Mouse (Mus musculus) liver, adult 2 months (tissue): Measurements from ENCODE around the gene Engase. TPM values are rescaled to one million over a fixed set of nuclear protein-coding genes. Genes with fewer than 3 reads are reported as not detected.
A peak's percentile ranks its signal among the peaks of the same experiment; 100 is the strongest.

Experiments
- DNase-seq: peaks from one replicate; pipeline ENCODE4 v3.0.0-alpha.2; 2011; ENCODE audit warnings: low read depth, low spot score; ENCODE audit errors: extremely low read depth
- H3K27ac ChIP-seq: fragments of 200-500 bp; replicated peaks from 2 replicates; pipeline ENCODE4 v1.5.1; 2012; ENCODE audit warnings: low read depth, mild to moderate bottlenecking, control low read depth, inconsistent platforms, low read length; ENCODE audit not compliant: insufficient read depth
- H3K27me3 ChIP-seq: fragments of 200-500 bp; 2 replicates; pipeline ENCODE4 v1.6.1; 2012; ENCODE audit warnings: mild to moderate bottlenecking, moderate library complexity, low read length, inconsistent platforms; ENCODE audit not compliant: control insufficient read depth, insufficient read depth
- H3K36me3 ChIP-seq: fragments of 200-500 bp; 2 replicates; pipeline ENCODE4 v1.6.1; 2012; ENCODE audit warnings: low read length, inconsistent platforms; ENCODE audit not compliant: control insufficient read depth, insufficient read depth
- H3K4me1 ChIP-seq: fragments of 200-500 bp; 2 replicates; pipeline ENCODE4 v1.6.1; 2011; ENCODE audit warnings: low read length; ENCODE audit not compliant: control insufficient read depth, insufficient read depth
- H3K4me3 ChIP-seq: fragments of 200-500 bp; 2 replicates; pipeline ENCODE4 v1.5.1; 2011; ENCODE audit warnings: low read depth, mild to moderate bottlenecking, control low read depth, low read length, moderate library complexity; ENCODE audit not compliant: insufficient read depth
- H3K79me2 ChIP-seq: fragments of 200-500 bp; 2 replicates; pipeline ENCODE4 v1.6.1; 2012; ENCODE audit warnings: inconsistent platforms, mild to moderate bottlenecking, low read length, moderate library complexity; ENCODE audit not compliant: control insufficient read depth, insufficient read depth
- H3K9ac ChIP-seq: fragments of 200-500 bp; 2 replicates; pipeline ENCODE4 v1.6.1; 2012; ENCODE audit warnings: low read depth, mild to moderate bottlenecking, control low read depth, inconsistent platforms, low read length
- CTCF ChIP-seq: fragments of 200-500 bp; IDR thresholded peaks from 2 replicates; pipeline ENCODE4 v1.5.1; 2011; ENCODE audit warnings: low read depth, low read length, control low read depth
- POLR2A ChIP-seq: fragments of 200-500 bp; IDR thresholded peaks from 2 replicates; pipeline ENCODE4 v1.6.1; 2011; ENCODE audit warnings: low read length, control low read depth; ENCODE audit not compliant: insufficient read depth; ENCODE audit errors: extremely low read depth
- WGBS: fragments of 180-500 bp; shearing (Covaris S2); methylation state at CpG from one replicate; pipeline ENCODE4 v1.1.7; 2018; 5-methylcytosine and 5-hydroxymethylcytosine counted together
- polyA plus RNA-seq: library from polyadenylated mRNA; depleted of rRNA; stranded (reverse); fragments of >200 nt; gene quantifications from 2 replicates; pipeline ENCODE4 v1.2.3, GENCODE M21; 2012
- total RNA-seq: library from RNA; depleted of rRNA; stranded (reverse); fragments of >200 nt; gene quantifications from 2 replicates; pipeline ENCODE4 v1.2.3, GENCODE M21; 2014

Engase gene
- total and polyA plus RNA-seq, 2 experiments, result 3.0 to 8.3 TPM

DNA sequence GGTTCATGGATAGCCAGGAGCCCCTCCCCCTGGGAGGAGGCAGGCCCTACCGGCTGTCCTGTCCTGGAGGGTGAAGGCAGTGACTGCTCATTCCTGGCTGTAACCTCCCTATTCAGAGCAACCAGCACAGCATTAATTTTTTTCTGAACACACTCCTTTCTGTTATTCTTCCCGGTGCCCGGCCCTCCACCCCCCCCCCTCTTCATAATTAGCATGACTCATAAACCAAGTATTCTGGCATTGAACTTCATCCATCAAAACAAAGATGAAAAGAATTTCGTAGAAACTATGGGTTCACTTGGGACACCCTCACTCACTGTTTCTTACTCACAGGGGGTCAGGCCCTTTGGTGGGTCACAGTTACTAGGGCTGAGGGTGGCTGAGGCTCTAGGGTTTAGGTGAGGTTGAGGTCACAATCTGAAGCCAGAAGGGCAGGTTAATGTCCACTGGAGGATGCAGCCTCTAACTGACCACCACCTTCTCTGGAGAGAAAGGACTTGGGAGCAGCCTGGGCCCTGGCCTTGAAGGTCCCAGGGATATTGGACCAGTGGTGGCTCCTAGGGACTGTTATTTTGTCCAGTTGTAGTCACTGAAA is 46.2 kb upstream of the Engase start:
- 52% methylated on average over 4 of the region's 4 CpGs for WGBS
- Histone ChIP-seq H3K27me3 (no peaks in the 10 kb centered on the region), H3K9ac (peak overlapping the region; percentile 54), H3K4me3 (peak overlapping the region; percentile 23; the same call in 1 of the 2 replicates), H3K36me3 (no peaks in the 10 kb centered on the region), H3K79me2 (no peaks in the 10 kb centered on the region), H3K4me1 (peaks cover 2% of the 10 kb centered on the region; the same call in 1 of the 2 replicates), H3K27ac (peak overlapping the region; percentile 83)
- DNase-seq, result no peak
- TF ChIP-seq POLR2A (no peak), CTCF (no peak)

DNA sequence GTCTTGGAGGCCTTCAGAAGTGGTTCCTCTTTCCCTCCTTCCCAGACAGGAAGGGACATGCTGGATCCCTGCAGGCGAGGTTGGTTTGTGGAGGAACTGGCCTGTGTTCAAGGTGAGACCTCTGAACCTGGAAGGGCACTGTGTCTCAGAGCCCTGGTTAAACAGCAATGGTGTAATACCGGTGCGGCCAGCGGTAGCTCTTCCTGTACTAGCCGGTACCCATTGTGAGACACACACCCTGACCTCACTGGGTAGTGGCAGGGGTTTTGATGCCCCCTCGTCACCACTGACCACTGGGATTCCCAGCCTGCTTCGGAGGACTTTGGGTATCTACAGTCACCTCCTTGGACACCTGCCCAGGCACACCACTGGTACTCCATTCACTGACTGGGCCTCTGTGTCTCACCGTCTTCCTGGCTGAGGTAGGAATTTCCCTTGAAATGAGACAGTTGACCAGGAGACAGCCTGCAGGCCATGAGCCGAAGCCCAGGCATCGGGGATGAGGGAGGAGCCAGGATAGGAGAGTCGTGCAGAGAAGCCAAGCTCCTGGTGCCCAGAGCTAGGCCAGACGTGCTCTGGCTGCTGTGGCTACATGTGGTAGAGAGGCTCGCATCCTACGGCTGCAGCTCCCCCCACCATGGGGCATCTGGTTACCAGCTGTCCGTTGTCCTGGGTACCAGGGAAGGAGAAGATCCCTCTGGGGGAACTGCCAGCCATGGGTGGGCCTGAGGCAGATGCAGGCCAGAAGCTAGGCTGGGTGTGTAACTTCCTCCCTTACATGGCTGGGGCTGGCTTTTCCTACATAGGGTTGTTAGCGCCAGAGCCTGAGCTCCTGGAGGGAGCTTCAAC is 45.3 kb upstream of the Engase start:
- H3K27me3 ChIP-seq, result no peaks in the 10 kb centered on the region
- peak overlapping the region; percentile 57 for H3K27ac ChIP-seq
- no peaks in the 10 kb centered on the region for H3K79me2 ChIP-seq
- no peak for TF ChIP-seq POLR2A
- TF ChIP-seq CTCF, result no peak
- peaks cover 2% of the 10 kb centered on the region; the same call in 1 of the 2 replicates for H3K4me1 ChIP-seq
- no peak for DNase-seq
- peak overlapping the region; percentile 1; the same call in 1 of the 2 replicates for H3K9ac ChIP-seq
- H3K36me3 ChIP-seq, result no peaks in the 10 kb centered on the region
- peak overlapping the region; percentile 9; the same call in 1 of the 2 replicates for H3K4me3 ChIP-seq
- WGBS, result 77% methylated on average over 16 of the region's 16 CpGs

DNA sequence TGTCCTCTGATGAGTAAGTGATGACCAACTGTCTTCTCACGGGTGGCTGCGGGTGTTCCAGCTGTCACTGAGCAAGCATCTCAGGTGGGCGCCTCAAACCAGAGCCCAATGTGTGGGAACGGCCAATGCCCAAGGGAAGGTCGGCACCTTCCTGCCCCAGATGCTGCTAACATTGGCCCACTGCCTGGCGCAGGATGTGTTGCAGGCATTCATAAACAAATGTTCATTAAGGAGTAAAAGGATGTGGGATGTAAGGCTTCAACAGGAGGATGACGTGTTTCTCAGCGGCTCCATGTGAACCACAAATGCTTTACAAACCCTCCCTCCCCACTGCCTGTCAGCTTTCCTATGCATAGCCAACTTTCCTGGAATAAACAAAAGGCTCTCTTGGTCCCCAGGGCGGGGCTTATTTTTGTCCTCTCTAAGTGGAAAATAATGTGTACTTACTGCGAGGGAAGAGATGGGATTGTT is 43.2 kb upstream of the Engase start:
- peaks cover 8% of the 10 kb centered on the region for H3K4me1 ChIP-seq
- 58% methylated on average over 10 of the region's 10 CpGs for WGBS
- H3K36me3 ChIP-seq, result no peaks in the 10 kb centered on the region
- H3K27me3 ChIP-seq, result no peaks in the 10 kb centered on the region
- no peak overlapping the region for H3K9ac ChIP-seq
- DNase-seq, result no peak
- no peak for TF ChIP-seq POLR2A
- no peak for TF ChIP-seq CTCF
- no peak overlapping the region for H3K4me3 ChIP-seq
- no peaks in the 10 kb centered on the region for H3K79me2 ChIP-seq
- no peak overlapping the region for H3K27ac ChIP-seq

- H3K27me3 ChIP-seq, result no peaks in the 10 kb centered on the region
- 55% methylated on average over 13 of the region's 13 CpGs for WGBS
- no peaks in the 10 kb centered on the region for H3K79me2 ChIP-seq
- no peak for DNase-seq
- H3K9ac ChIP-seq, result no peak overlapping the region
- H3K4me3 ChIP-seq, result no peak overlapping the region
- TF ChIP-seq POLR2A, result no peak
- no peak for TF ChIP-seq CTCF
- H3K27ac ChIP-seq, result no peak overlapping the region
- H3K4me1 ChIP-seq, result peaks cover 13% of the 10 kb centered on the region
- no peaks in the 10 kb centered on the region for H3K36me3 ChIP-seq
Measured at GRCm38 (mm10) chr11:118434093-118434492, 42.5 kb upstream of the Engase start.

DNA sequence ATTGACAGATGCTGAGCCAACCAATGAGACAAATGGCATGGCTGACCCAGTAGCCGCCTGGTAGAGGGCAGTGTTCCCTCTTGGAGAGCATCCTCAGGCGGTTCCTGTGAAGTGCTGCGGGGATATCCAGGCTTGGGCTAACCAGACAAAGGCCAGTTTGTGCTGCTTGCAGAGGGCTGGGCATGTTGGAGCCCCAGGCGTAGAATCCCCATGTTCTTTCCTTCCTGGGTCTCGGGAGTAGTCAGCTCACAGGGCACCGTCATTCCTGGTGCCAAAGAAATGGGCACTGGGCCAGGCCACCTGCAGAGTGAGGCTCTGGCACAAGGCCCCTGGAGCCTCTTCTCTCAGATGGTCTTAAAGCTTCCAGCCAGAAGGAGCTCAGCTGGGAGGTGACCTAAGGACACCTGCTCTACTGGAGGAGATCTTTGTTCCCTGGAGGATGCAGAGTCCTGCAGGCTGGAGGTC is 40.1 kb upstream of the Engase start:
- 42% methylated on average over 6 of the region's 6 CpGs for WGBS
- Histone ChIP-seq H3K4me1 (peaks cover 21% of the 10 kb centered on the region), H3K79me2 (no peaks in the 10 kb centered on the region), H3K4me3 (no peak overlapping the region), H3K27ac (no peak overlapping the region), H3K27me3 (no peaks in the 10 kb centered on the region), H3K36me3 (no peaks in the 10 kb centered on the region), H3K9ac (no peak overlapping the region)
- TF ChIP-seq POLR2A (no peak), CTCF (peak; percentile 26; the same call in 1 of the 2 replicates)
- no peak for DNase-seq
